Mouse (Mus musculus) MEL (cell line): ENCODE measurements at regions not wholly inside any gene's neighbourhood (a gene's known extent, or its start where the extent isn't known, plus 50 kb on each side); places are given as distances from the start of the nearest gene placed in this dataset.

Experiments used
- ETS1 ChIP-seq: IDR thresholded peaks from 2 replicates; pipeline ENCODE4 v1.6.1; 2012; ENCODE audit warnings: low read depth, mild to moderate bottlenecking, inconsistent platforms, low read length, improper control_type of control experiment, moderate library complexity
- HCFC1 ChIP-seq: IDR thresholded peaks from 2 replicates; pipeline ENCODE4 v1.6.1; 2012; ENCODE audit warnings: low read depth, mild to moderate bottlenecking, inconsistent platforms, low read length, improper control_type of control experiment, moderate library complexity
- MAFK ChIP-seq: IDR thresholded peaks from 2 replicates; pipeline ENCODE4 v1.6.1; 2011; ENCODE audit warnings: low read depth, mild to moderate bottlenecking, low read length, improper control_type of control experiment, borderline replicate concordance
- POLR2A ChIP-seq, 2 experiments: IDR thresholded peaks; 2 replicates each; pipeline ENCODE4 v1.6.1; 2011 to 2012; ENCODE audit warnings: low read length in 2 of 2, mild to moderate bottlenecking in 2 of 2, control low read depth in 1 of 2, improper control_type of control experiment in 1 of 2, low read depth in 1 of 2, moderate library complexity in 1 of 2; ENCODE audit not compliant: control insufficient read depth in 1 of 2, insufficient read depth in 1 of 2, poor library complexity in 1 of 2
- USF1 ChIP-seq: IDR thresholded peaks from 2 replicates; pipeline ENCODE4 v1.6.1; 2014; ENCODE audit warnings: low read depth, mild to moderate bottlenecking, inconsistent platforms, low read length, improper control_type of control experiment, moderate library complexity
- USF2 ChIP-seq, 2 experiments: IDR thresholded peaks; 2 replicates each; pipeline ENCODE4 v1.6.1; 2011 to 2012; ENCODE audit warnings: improper control_type of control experiment in 2 of 2, low read length in 2 of 2, borderline replicate concordance in 1 of 2, inconsistent platforms in 1 of 2, low read depth in 1 of 2, mild to moderate bottlenecking in 1 of 2; ENCODE audit not compliant: insufficient read depth in 1 of 2

DNA sequence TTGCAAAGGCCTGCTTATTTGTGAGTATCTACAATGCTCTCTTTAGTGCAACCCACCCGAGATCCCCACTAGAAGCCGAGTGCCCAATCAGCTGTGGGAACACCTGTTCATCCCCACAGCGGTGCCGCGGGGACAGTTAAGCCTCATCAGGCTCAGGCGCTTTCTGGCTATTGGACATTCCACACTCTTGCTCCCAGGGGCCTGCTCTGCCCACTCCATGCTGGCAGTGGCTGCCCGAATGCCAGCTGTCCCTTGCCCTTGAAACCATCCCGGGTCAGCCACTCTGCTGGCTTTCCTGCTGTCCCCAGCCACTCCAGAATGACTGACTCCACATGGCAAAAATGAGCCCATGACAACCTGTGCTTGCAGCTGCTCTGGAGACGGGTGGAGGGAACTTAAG lies 107.6 kb downstream of the Klhl25 start:
- no peak for TF ChIP-seq ETS1
- no peak for TF ChIP-seq MAFK
- no peak for TF ChIP-seq POLR2A (IDR thresholded peaks at IDR 0.05; ENCODE audit: control insufficient read depth in 1 of 2, insufficient read depth in 1 of 2, low read depth in 1 of 2, low read length in 2 of 2, poor library complexity in 1 of 2)
- TF ChIP-seq HCFC1, result no peak
- no peak for TF ChIP-seq USF1
- TF ChIP-seq USF2 (IDR thresholded peaks at IDR 0.05; ENCODE audit: borderline replicate concordance in 1 of 2, insufficient read depth in 1 of 2, low read depth in 1 of 2, low read length in 2 of 2), result no peak
